Mouse (Mus musculus) lung, postnatal 36 days (tissue): ENCODE measurements around the gene Btg3.
"Not testable (repeated sequence)": the region's sequence is repeated elsewhere in the genome, so short reads cannot be mapped to it uniquely, and the experiment has no call there.

ENCODE experiments used
- DNase-seq: peaks from one replicate; pipeline ENCODE4 v3.0.0; 2022; ENCODE audit warnings: mixed read lengths

Btg3 gene

DNA sequence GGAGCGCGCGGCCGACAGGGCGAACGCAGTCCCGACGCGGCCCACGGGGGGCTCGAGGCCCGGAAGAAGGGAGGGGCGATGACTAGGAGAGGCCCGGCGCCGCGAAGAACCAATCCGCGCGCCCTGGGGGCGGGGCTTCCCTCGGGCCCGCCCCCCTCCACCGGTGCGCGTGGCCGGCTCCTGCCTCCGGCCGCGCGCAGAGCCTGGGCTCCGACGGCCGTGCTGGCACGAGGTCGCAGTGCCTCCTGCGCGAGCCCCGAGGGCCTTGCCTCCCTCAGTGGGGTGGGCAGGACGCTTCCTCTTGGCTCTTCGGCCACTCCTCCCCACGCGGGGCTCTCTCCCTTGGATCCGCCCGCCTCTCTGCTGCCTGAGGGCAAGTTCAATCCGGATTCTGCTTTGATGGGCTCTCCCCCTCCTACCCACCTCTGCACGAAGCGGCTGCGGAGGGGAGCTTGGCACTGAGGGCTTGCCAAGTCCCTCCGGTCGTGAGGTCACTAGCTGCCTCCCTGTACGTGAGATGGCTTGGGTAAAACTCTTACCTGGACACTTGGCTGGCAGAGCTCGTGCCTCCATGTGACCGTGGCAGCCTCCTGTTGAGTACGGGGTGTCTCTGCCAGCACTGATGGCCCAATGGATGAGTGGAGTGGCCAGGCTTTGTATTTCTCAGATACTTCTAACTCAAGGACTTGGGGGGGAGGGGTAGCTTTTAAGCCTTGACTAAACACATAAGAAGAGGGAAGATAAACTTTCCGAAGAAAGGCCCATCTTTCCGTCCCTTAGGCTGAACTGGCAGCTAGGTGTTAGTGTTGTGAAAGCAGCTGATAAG is at the start of gene Btg3:
Gene Btg3 (minus strand): TSS at position 448 of the 826 bp plus-strand sequence.
- DNase-seq: peak; percentile 93

DNA sequence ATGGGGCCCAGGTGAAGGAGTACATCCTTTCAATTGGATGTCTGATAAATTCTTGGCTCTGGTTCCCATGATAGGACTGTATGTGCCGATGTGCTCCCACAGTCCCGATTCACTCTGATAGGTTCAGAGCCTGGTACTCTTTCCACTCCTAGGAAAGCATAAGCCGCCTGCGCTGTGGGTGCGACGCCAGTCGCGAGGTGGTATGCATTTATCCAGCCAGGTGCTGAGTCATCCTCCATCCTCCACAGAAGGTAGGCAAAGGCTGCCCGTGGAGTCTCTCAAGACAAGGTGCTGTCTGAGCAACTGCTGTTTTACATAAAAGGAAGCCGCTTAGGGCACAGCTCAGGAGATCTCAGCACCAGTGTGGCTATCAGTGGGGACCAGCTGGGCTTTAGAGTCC is 40.7 kb upstream of the Btg3 start:
- DNase-seq: no peak

DNA sequence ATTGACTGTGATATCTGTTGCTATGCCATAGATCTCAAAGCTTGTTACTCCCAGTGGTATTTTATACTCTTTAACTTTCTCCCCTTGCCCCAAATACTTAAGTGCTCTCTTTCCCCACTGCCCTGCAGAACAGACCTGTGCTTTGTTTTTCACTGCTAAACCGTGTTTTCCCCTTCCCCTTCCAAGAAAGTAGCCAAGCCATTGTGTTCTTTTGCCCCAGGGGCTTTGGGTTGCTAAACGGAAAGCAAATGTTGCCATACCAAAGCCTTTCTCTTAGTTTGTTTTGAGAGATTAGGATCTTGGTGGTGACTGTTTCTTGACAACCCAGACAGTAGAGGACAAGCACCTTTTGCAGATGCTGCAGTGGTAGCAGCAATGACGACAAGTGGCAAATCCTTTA is 39.5 kb upstream of the Btg3 start:
- DNase-seq: no peak

DNA sequence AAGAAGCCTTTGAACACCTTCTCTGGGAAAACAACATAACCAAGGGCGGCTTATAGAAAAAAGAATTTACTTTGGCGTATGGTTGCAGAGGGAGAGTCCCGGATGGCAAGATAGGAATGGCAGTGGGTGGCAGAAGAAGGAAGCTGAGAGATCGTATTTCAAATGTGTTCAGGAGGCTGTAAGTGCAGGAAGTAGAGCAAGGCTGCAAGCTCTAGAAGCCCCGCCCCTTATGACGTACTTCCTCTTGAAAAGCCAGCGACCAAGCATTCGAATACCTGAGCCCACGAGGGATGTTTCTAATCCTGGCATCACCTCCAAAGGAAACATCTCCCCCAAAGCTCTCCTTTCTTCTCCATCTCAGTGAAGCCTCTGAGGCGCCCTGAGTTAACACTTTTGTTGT is 33.0 kb upstream of the Btg3 start:
- DNase-seq: no peak

DNA sequence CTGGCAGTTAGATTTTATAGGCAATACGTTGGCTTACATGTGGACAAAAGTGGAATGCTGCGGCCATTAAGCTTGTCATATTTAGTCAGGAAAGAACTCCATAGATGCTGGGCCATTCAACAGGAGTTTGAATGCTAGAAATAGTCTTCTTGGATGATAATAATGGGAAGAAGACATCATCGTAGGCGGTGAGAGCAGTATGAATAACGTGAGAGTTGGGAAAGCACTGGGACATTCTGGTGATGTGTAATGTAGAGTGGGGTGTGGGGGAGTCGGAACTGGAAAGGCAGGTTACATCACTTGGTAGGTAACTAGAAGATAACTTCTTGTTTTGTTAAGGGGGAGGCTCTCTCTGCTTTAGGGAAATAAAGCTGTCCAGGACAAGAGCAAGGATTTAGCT is 30.9 kb upstream of the Btg3 start:
- no peak for DNase-seq

DNA sequence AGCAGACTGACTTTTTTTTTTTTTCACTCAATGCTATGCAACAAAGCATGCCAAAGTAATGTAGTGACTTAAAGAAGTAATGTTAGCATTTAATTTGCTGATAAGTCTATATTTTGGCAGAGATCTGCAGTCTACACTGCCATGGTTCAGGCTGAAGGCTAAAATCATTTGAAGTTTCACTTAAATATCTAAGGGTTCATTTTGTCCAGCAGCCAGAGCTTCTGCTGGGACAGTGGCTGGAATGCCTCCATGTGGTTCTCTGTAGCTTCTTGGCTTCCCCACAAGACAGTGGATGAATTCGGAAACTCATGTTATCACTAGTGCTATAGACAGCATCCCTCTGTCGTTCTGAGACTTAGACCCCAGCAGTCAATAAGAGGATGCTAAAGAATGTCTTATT is 29.7 kb upstream of the Btg3 start:
- DNase-seq: no peak

DNA sequence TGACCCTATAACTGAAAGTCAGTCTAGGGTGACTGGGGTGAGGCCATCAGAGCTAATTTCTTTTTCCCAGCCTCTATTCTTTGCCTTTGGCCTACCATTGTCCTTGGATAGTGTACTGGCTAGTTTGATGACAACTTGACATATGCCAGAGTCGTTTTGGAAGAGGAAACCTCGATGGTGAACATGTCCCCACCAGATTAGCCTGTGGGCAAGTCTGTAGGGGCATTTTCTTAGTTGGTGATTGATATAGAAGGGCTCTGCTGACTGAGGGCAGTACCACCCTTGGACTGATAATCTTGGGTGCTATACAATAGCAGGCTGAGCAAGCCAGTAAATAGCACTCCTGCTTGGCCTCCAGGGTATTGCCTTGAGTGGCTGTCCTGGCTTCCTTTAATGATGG is 25.3 kb upstream of the Btg3 start:
- no peak for DNase-seq

DNA sequence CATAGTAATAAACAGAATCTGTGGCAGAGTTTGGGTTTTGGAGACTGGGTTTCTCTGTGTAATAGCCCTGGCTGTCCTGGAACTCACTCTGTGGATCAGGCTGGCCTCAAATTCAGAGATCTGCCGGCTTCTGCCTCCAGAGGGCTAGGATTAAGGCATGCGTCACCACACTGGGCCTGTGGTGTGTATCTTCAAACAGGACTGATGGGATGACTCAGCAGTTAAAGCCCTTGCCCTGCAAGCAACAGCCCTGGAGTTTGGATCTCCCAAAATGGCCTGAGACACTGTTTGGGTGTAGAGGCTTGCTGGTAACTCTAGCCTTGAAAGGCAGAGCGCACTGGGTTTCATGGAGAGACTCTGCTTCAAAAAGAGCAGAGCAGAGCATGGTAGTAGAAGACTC is 22.4 kb upstream of the Btg3 start:
- DNase-seq: no peak

DNA sequence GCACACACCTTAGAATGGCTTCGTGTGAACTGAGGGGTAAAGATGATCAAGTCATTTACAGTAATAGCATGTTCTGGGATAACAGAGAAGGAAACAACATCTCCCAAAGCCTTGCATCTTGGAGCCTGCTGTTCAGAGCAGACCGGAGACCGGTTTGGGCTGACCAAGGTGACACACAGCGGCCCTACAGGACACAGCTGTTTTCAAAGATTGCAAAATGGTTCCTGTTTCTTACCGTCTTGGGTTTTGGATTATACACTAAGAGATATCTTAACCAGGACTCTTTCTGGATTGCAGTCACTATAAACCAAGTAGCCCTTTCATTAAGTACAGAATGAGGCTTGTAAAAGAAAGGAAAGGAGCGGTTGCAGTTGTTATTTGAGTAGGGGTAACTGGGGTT is 21.7 kb upstream of the Btg3 start:
- no peak for DNase-seq

DNA sequence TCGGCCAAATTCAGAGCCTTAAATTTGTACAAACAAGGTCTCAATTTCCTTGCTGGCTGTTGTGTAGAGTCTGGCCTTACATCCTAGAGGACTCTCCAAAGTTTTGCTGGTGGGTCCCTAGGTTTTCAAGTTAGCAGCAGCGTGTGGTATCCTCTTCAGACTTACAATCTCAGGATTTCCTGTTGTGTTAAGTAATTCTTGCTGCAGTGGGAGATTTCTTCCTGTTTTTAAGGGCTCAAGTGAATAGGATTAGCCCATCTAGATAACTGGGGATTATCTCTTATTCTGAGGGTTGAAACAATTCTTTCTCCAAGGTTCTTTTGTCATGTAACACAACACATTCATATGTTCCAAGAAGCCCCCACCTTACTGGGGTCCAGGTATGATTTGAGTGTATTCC is 14.4 kb upstream of the Btg3 start:
- no peak for DNase-seq

DNA sequence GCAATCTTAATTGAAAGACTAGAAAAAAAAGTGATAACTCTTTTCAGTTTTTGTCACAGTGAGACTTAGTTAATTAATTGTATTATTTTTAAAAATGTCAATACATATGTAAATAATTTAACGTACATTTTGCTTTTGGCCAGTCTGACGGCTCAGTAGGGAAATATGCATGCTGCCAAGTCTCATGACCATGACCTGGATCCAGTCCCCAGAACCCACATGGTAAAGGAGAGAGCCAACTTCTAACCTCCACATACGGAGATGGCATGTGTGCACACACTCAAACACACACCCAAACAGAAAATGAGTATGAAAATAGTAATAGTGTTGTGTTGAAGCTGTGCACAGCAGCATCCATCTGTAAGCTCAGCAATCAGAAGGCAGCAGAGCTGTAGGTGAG is 13.0 kb upstream of the Btg3 start:
- DNase-seq: no peak

DNA sequence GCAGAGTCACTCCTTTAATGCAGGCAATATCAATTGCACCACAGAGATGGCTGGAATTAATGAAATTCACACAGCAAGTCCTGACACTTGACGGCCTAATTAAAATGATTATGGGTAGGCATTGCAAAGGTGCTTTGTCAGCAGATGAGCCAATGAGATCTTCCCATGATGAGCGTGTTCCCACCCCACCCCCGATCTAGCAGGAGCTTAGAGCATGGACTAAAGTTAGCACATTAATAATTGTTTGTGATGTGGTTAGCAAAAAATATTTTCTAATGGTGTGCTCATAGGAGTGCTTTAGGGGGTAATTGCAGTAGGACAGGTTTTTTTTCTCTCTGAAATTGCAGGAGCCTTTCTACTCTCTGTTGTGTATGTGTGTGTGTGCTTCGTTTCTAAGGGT is 12.1 kb upstream of the Btg3 start:
- DNase-seq: no peak

DNA sequence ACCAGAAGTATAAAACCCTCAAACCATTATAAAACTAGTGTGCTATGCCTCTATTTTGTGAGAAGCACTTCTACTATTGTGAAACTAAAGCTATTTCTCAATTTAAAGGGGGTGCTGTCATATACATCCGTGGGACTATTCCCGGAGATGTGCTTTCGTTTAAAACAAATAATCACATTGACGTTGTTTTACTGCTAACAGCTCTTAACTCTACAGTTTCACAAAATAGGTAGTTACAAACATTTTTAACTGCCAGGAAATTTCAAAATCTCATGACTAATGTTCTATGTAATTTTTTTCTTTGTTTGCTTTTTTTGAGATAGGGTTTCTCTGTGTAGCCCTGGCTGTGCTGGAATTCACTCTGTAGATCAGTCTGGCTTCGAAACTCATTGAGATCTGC is 1.5 kb upstream of the Btg3 start:
- DNase-seq: no peak

DNA sequence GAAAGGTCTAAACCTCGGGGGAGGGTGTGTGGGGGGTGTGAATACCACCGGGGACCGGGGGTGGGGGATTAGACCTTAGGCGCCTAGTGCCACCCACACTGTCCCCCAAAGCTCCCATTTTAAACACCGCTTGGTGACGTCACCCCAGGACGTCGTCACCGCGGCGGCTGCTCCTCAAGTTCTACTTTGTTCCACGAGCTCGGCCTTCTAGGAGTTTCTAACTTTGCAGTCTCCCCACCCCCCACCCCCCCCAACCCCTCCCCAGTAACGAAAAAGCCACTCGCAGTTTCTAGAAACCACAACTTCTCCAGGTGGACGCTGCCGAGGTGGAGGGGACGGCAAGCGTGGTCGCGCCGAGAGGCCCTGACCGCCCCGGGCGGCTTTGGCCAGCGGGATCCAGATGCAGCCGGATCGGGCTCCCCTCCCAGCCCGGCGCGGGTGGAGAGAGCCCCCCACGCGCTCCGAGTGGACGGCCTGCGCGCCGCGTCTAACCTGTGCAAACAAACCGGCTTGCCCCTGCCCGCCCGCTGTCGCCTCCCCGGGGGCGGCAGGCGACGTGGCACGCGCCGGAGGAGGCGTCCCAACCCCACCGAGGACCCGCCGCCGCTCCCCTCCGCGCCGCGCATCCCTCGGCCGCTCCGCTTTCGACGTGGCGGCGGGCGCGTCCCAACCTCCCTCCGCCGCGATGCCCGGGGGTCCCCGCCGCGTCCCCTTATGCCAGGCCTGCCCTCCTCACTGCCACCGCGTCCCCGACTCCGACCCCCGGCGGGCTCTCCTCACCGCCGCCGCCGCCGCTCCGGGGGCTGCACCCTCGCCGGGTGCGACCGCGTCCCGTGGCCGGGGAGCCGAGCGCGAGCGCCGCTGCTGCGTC is 936 bp downstream of the Btg3 start:
- peak; percentile 75 for DNase-seq

DNA sequence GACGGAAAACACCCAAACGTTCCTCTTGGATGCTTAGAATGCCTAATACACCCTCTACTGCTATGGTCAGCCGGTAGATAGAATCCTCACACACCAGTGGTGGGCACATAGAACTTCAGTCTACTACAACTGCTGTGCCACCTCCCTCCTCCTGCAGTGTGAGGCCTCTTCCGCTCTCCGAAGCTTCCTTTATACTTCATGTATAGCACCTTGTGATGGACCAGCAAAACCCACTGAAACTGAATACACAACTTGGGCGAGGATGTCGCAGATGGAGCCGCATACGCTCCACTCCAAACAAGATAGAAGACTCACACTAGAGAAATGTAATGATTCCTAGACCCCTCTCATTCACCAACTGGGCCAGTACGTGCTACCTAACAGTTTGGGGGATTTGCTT is 1.8 kb downstream of the Btg3 start:
- DNase-seq: peak; percentile 26

DNA sequence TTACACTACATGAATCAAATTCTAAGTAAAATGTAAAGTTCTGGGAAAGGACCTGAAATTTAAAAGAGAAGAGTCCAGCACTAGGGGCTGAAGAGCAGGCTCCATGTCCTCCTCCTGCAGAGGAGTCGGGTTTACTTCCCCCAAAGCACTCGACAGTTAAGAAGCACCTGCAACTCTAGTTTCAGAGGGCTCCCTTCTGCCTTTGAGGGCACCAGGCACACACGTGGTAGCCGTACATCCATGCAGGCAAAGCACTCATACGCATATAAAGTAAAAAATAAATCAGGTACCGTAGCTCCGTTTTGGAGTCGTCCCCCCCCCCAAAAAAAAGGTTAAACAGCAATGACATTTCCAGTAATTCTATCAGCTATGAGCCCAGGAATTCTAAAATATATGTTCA is 3.2 kb downstream of the Btg3 start:
- DNase-seq: no peak

DNA sequence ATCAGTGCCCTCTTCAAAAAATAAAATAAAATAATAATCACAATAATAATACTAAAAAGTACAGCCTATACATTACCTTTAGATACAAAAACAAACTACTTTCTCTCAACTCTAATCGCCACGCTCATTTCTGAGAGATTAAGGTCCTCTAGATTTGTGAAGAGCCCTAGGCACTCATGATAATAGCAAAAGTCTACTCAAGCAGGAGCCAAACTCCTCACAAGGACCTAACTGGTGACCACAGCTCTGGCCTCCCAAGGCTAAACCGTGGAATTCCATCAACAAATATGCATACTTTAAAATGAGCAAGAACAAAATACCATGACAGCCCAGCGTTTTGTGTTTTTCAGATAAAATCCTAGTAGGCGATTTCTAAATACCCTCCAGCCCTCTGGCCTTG is 4.2 kb downstream of the Btg3 start:
- DNase-seq: peak; percentile 11

DNA sequence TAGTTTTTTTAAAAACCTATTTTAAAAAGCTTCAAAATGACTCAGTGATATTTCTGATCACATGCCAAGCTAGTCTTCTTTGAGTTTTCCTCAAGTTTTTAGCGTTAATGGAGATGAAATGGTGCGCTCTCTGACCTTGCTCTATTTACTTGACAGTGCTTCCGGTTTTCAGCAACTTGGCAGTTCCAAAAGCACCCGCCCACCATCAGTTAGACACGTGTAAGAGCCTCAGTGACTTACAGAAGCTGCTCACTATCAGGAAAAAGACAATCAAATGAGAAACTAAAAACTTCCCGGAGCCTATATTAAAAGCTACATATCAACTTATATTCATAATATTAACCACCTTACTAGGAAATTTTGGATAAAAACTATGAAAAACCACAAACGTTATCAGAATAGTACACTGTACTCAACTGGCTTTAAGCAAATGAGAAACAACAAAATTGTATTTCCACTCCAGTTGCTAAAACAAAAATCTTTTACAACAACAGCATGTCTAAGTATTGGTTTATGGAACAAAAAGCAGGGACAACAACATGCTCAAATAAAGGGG is 5.4 kb downstream of the Btg3 start:
- DNase-seq: peak; percentile 62

DNA sequence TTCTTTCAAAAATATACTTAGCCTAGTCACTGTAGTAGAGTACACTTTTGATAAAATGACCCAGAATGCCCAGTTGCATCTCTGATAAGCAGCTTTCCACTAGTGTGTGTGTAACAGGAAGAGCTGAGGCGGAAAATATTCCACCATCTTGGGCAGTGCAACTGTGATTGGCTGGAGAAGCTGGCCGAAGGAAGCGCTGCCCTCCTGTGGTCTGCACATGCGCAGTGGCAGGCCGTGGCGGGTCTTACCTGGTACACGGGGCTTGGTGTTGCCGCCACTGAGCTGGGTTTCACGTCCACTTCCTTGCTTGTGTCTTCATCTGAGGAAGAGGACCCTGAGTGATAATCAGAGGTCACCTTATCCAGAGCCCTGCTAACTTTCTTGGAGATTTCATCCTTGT is 12.4 kb downstream of the Btg3 start:
- DNase-seq: not testable (repeated sequence)

DNA sequence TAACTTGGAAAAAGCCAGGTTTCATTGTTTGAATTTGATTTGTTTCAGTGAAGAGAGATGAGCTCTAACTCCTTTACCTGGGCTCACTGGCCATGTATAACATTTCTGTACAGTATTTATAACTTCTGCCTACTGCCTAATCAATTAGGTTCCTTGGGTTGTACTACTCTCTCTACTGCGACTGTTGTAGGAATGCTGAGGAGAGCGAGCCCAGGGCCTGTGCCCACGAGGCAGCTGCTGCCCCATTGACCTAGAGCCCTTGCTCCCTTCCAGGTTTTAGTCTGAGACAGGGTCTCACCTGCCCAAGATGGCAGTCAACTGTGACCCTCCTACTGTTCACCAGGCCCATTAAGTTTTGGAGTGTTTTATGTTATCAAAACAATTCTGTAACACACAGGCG is 15.5 kb downstream of the Btg3 start:
- no peak for DNase-seq

DNA sequence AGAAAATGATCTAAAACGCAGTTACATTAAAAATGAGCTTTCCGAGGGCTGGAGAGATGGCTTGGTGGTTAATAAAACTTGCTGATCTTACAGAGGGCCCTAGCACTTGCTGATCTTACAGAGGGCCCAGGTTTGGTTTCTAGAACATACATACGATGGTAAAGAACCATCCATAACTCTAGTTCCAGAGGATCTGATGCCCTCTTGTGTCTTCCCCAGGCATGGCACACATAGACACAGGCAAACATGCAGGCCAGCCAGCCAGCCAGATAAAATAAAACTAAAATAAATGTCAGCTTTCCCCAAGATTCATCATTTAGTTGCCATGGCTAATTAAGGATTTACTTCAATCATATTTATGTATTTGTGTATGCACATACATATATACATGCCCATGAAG is 19.2 kb downstream of the Btg3 start:
- peak; percentile 30 for DNase-seq

DNA sequence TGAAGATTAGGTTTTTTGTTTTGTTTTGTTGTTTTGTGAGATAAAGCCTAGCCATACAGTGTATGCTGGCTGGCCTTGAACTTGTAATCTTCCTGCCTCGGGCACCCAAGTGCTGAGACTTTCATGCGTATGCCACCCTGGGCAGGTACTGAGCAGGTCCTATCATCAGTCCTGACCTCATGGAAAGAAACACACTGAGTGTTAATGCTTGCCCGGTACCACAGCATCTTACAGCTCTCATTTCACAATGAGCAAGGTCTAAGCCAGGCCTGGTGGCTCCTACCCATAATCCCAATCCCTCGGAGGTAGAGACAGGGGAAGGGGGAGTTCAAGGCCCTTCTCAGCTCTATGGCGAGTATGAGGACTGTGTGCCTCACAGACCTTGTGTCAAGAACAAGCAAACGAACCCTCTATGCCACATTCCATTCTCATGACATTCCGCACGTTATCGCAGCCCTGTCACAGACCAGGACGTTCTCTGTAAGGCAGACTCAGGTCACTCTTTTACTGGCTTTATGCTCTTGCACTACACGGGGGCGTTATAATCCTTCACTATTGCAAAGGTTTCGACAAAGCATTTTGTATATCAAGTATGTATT is 29.6 kb downstream of the Btg3 start:
- DNase-seq: peak; percentile 28

DNA sequence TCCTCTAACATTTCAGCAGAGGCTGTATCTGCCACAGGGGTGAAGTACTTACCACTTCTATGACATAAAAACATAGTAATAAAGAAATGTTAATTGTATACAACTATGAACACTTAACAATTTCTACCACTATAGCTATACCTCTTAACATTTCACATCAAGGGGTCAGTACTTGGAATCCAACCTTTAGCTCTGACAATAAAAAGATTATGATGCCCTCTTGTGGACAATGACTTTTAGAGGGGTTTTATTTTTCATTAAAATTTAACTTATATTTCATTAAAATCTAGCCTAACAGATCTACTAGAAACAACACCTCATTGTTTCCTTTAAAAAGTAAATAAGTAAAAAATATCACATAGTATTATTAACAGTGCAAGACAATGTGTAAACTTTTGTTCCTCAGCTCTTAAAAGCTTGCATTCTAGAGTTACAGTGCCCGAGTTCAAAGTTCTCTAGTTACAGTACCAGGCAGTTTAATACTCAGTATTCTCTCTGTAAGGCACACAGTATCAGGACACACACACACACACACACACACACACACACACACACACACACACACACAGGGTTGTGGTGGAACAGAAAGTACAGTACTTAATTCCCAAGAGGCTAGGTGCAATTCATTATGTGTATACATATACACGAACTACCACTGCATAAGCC is 30.2 kb downstream of the Btg3 start:
- no peak for DNase-seq
